Mouse (Mus musculus) frontal cortex, postnatal 14 days (tissue): ENCODE data around the gene Lhfpl2.

Experiments used
- DNase-seq, 2 experiments: peaks; one replicate each; pipeline ENCODE4 v3.0.0; 2022; ENCODE audit warnings: low spot score in 2 of 2

The Lhfpl2 gene

GRCm38 (mm10) chr13:94098369-94099084 is 40.9 kb downstream of the Lhfpl2 start:
- DNase-seq = no peak

- no peak for DNase-seq
These were observed 41.5 kb downstream of the Lhfpl2 start for GRCm38 (mm10) chr13:94099087-94099486.

- DNase-seq = no peak
These were observed 42.8 kb downstream of the Lhfpl2 start for GRCm38 (mm10) chr13:94100361-94100760.

- no peak for DNase-seq
These were observed 43.5 kb downstream of the Lhfpl2 start for GRCm38 (mm10) chr13:94101020-94101571.

GRCm38 (mm10) chr13:94104866-94105475 is 47.4 kb downstream of the Lhfpl2 start:
- no peak for DNase-seq

GRCm38 (mm10) chr13:94106431-94106830 is 48.8 kb downstream of the Lhfpl2 start:
- no peak for DNase-seq

- no peak for DNase-seq
These were observed 49.4 kb downstream of the Lhfpl2 start for GRCm38 (mm10) chr13:94106983-94107382.

- no peak for DNase-seq
These were observed 53.0 kb downstream of the Lhfpl2 start for GRCm38 (mm10) chr13:94110556-94110955.

GRCm38 (mm10) chr13:94115476-94115875 is 57.9 kb downstream of the Lhfpl2 start:
- no peak for DNase-seq

GRCm38 (mm10) chr13:94116705-94117410 is 59.3 kb downstream of the Lhfpl2 start:
- DNase-seq = no peak

GRCm38 (mm10) chr13:94117522-94117921 is 59.9 kb downstream of the Lhfpl2 start:
- DNase-seq = no peak

GRCm38 (mm10) chr13:94118091-94118490 is 60.5 kb downstream of the Lhfpl2 start:
- DNase-seq = no peak

- DNase-seq = no peak
These were observed 61.7 kb downstream of the Lhfpl2 start for GRCm38 (mm10) chr13:94119309-94119708.

GRCm38 (mm10) chr13:94122703-94123592 is 65.4 kb downstream of the Lhfpl2 start:
- no peak for DNase-seq

GRCm38 (mm10) chr13:94130394-94130793 is 72.8 kb downstream of the Lhfpl2 start:
- DNase-seq = no peak

- DNase-seq = no peak
These were observed 73.5 kb downstream of the Lhfpl2 start for GRCm38 (mm10) chr13:94131135-94131534.

GRCm38 (mm10) chr13:94132187-94132995 is 74.8 kb downstream of the Lhfpl2 start:
- no peak for DNase-seq

- DNase-seq = no peak
These were observed 77.0 kb downstream of the Lhfpl2 start for GRCm38 (mm10) chr13:94134646-94135045.

GRCm38 (mm10) chr13:94135180-94135579 is 77.6 kb downstream of the Lhfpl2 start:
- no peak for DNase-seq

- no peak for DNase-seq
These were observed 82.3 kb downstream of the Lhfpl2 start for GRCm38 (mm10) chr13:94139713-94140445.
